Mouse (Mus musculus) lung, postnatal 14 days (tissue): ENCODE data around the gene Cacna2d3.
A peak's percentile ranks its signal among the peaks of the same experiment; 100 is the strongest.

ENCODE experiments used
- DNase-seq: peaks from one replicate; pipeline ENCODE4 v3.0.0; 2021

Cacna2d3 gene

GRCm38 (mm10) chr14:29051951-29052835 is 669.5 kb downstream of the Cacna2d3 start:
- DNase-seq, result no peak

GRCm38 (mm10) chr14:29042355-29042754 is 679.3 kb downstream of the Cacna2d3 start:
- DNase-seq, result no peak

- no peak for DNase-seq
Measured at GRCm38 (mm10) chr14:29041498-29041897, 680.2 kb downstream of the Cacna2d3 start.

- peak; percentile 32 for DNase-seq
Measured at GRCm38 (mm10) chr14:29040606-29041364, 680.9 kb downstream of the Cacna2d3 start.

- DNase-seq, result no peak
Measured at GRCm38 (mm10) chr14:29038246-29038645, 683.4 kb downstream of the Cacna2d3 start.

GRCm38 (mm10) chr14:29031858-29032395 is 689.7 kb downstream of the Cacna2d3 start:
- DNase-seq, result no peak

GRCm38 (mm10) chr14:29030519-29030918 is 691.1 kb downstream of the Cacna2d3 start:
- DNase-seq, result no peak

GRCm38 (mm10) chr14:29029896-29030420 is 691.7 kb downstream of the Cacna2d3 start:
- DNase-seq, result no peak

- no peak for DNase-seq
Measured at GRCm38 (mm10) chr14:29029107-29029469, 692.6 kb downstream of the Cacna2d3 start.

GRCm38 (mm10) chr14:29028391-29029106 is 693.1 kb downstream of the Cacna2d3 start:
- DNase-seq, result no peak

- DNase-seq, result no peak
Measured at GRCm38 (mm10) chr14:29027276-29027675, 694.4 kb downstream of the Cacna2d3 start.

- DNase-seq, result no peak
Measured at GRCm38 (mm10) chr14:29025335-29025734, 696.3 kb downstream of the Cacna2d3 start.

- no peak for DNase-seq
Measured at GRCm38 (mm10) chr14:29023246-29023645, 698.4 kb downstream of the Cacna2d3 start.

- no peak for DNase-seq
Measured at GRCm38 (mm10) chr14:29021295-29021694, 700.4 kb downstream of the Cacna2d3 start.

GRCm38 (mm10) chr14:29018316-29019000 is 703.2 kb downstream of the Cacna2d3 start:
- DNase-seq, result no peak

GRCm38 (mm10) chr14:29017883-29018282 is 703.8 kb downstream of the Cacna2d3 start, which contains the start of gene Lrtm1:
Gene Lrtm1 (plus strand): TSS chr14:29018208.
- DNase-seq, result no peak

- DNase-seq, result no peak
Measured at GRCm38 (mm10) chr14:29015896-29016295, 705.8 kb downstream of the Cacna2d3 start.

- no peak for DNase-seq
Measured at GRCm38 (mm10) chr14:29014680-29015079, 707.0 kb downstream of the Cacna2d3 start.

GRCm38 (mm10) chr14:29013161-29013560 is 708.5 kb downstream of the Cacna2d3 start:
- no peak for DNase-seq

- DNase-seq, result no peak
Measured at GRCm38 (mm10) chr14:29009644-29010043, 712.0 kb downstream of the Cacna2d3 start.

- DNase-seq, result no peak
Measured at GRCm38 (mm10) chr14:29005228-29005840, 716.3 kb downstream of the Cacna2d3 start.

- DNase-seq, result no peak
Measured at GRCm38 (mm10) chr14:28996569-28996968, 725.1 kb downstream of the Cacna2d3 start.
